Mouse (Mus musculus) limb, embryonic 14.5 days (tissue): ENCODE results near the gene Zfp839. TPM values are rescaled to one million over a fixed set of nuclear protein-coding genes. Genes with fewer than 3 reads are reported as not detected.

ENCODE experiments used
- ATAC-seq: fragments of 200-750 bp; cut with Nextera tagmentation; 2 replicates; pipeline ENCODE4 v1.8.0; 2017; ENCODE audit warnings: low read depth, moderate number of reproducible peaks, moderate TSS enrichment; ENCODE audit not compliant: low FRiP score
- DNase-seq: peaks from one replicate; pipeline ENCODE4 v3.0.0-alpha.2; 2015; ENCODE audit warnings: low spot score
- H3K27ac ChIP-seq: fragments of 300-500 bp; sonication (generic); replicated peaks from 2 replicates; pipeline ENCODE4 v1.5.1; 2014; ENCODE audit warnings: low read depth, mild to moderate bottlenecking, low read length, moderate library complexity, mixed read lengths
- H3K27me3 ChIP-seq: fragments of 300-500 bp; sonication (generic); 2 replicates; pipeline ENCODE4 v1.6.1; 2014; ENCODE audit warnings: low read length, mixed read lengths; ENCODE audit not compliant: control insufficient read depth, insufficient read depth
- H3K36me3 ChIP-seq: fragments of 300-500 bp; sonication (generic); 2 replicates; pipeline ENCODE4 v1.6.1; 2014; ENCODE audit warnings: mild to moderate bottlenecking, low read length, moderate library complexity, mixed read lengths; ENCODE audit not compliant: control insufficient read depth, insufficient read depth
- H3K4me1 ChIP-seq: fragments of 300-500 bp; sonication (generic); 2 replicates; pipeline ENCODE4 v1.6.1; 2014; ENCODE audit warnings: antibody characterized with exemption, low read length, mixed read lengths; ENCODE audit not compliant: control insufficient read depth, insufficient read depth
- H3K4me2 ChIP-seq: fragments of 300-500 bp; sonication (generic); replicated peaks from 2 replicates; pipeline ENCODE4 v1.6.1; 2014; ENCODE audit warnings: low read depth, mild to moderate bottlenecking, low read length, moderate library complexity; ENCODE audit not compliant: severe bottlenecking
- H3K4me3 ChIP-seq: fragments of 300-500 bp; sonication (generic); replicated peaks from 2 replicates; pipeline ENCODE4 v1.5.1; 2014; ENCODE audit warnings: low read length
- H3K9ac ChIP-seq: fragments of 300-500 bp; sonication (generic); 2 replicates; pipeline ENCODE4 v1.6.1; 2014; ENCODE audit warnings: mild to moderate bottlenecking, low read depth, low read length, moderate library complexity; ENCODE audit not compliant: severe bottlenecking
- H3K9me3 ChIP-seq: fragments of 300-500 bp; sonication (generic); 2 replicates; pipeline ENCODE4 v1.6.1; 2016; ENCODE audit warnings: low read length; ENCODE audit not compliant: control insufficient read depth
- POLR2A ChIP-seq: fragments of 200-500 bp; IDR thresholded peaks from 2 replicates; pipeline ENCODE4 v1.8.0; 2012; ENCODE audit warnings: inconsistent platforms, mild to moderate bottlenecking, moderate library complexity, borderline replicate concordance; ENCODE audit not compliant: insufficient read depth, insufficient read length; ENCODE audit errors: extremely low read depth
- WGBS: fragments of 180-500 bp; shearing (Covaris S2); extraction: QIAGEN DNeasy Blood & Tissue Kit; methylation state at CpG from one replicate; pipeline ENCODE4 v1.1.7; 2014; 5-methylcytosine and 5-hydroxymethylcytosine counted together
- polyA plus RNA-seq, 2 experiments: library from polyadenylated mRNA; depleted of rRNA in 1 of 2; stranded (reverse) in 1 of 2; unstranded in 1 of 2; fragments of >200 nt; fragmentation: Nextera tagmentation in 1 of 2; extraction: Ambion mirVana in 1 of 2; gene quantifications; 2 replicates each; pipeline versions ENCODE4 v1.2.1 to v1.2.3; 2012 to 2014

Zfp839 gene
- polyA plus RNA-seq, 2 experiments: 3.9 to 10.0 TPM

- WGBS: 89% methylated on average over 1 of the region's 1 CpGs
- peaks cover 11% of the 10 kb centered on the region for H3K4me1 ChIP-seq
- 0 out of 2 replicates have a peak, but pooled peaks cover 4% of the 10 kb centered on the region for H3K36me3 ChIP-seq
- no peak overlapping the region for H3K9ac ChIP-seq
- H3K27ac ChIP-seq: no peak overlapping the region
- no peak for TF ChIP-seq POLR2A
- DNase-seq (no peak), ATAC-seq (no peak)
- no peak overlapping the region for H3K4me2 ChIP-seq
- no peaks in the 10 kb centered on the region for H3K27me3 ChIP-seq
- no peaks in the 10 kb centered on the region for H3K9me3 ChIP-seq
- H3K4me3 ChIP-seq: no peak overlapping the region
Measured at GRCm38 (mm10) chr12:110891887-110892286, 41.8 kb downstream of the Zfp839 start.

GRCm38 (mm10) chr12:110902106-110902505, 52.1 kb downstream of the Zfp839 start:
- DNase-seq (no peak), ATAC-seq (no peak)
- H3K4me1 ChIP-seq: no peaks in the 10 kb centered on the region
- no peak overlapping the region for H3K4me2 ChIP-seq
- no peak overlapping the region for H3K27ac ChIP-seq
- H3K9ac ChIP-seq: no peak overlapping the region
- H3K9me3 ChIP-seq: no peaks in the 10 kb centered on the region
- no peak for TF ChIP-seq POLR2A
- peaks cover 2% of the 10 kb centered on the region; the same call in 1 of the 2 replicates for H3K36me3 ChIP-seq
- no peak overlapping the region for H3K4me3 ChIP-seq
- WGBS: 83% methylated on average over 4 of the region's 4 CpGs
- H3K27me3 ChIP-seq: no peaks in the 10 kb centered on the region

GRCm38 (mm10) chr12:110903536-110903935, 53.5 kb downstream of the Zfp839 start:
- Histone ChIP-seq H3K27ac (no peak overlapping the region), H3K27me3 (no peaks in the 10 kb centered on the region), H3K9ac (no peak overlapping the region), H3K4me2 (no peak overlapping the region), H3K9me3 (no peaks in the 10 kb centered on the region), H3K4me1 (no peaks in the 10 kb centered on the region), H3K4me3 (no peak overlapping the region), H3K36me3 (no peaks in the 10 kb centered on the region; the same call in 1 of the 2 replicates)
- 94% methylated on average over 2 of the region's 2 CpGs for whole genome bisulfite sequencing
- DNase-seq (no peak), ATAC-seq (no peak)
- no peak for TF ChIP-seq POLR2A

GRCm38 (mm10) chr12:110907845-110908244, 57.8 kb downstream of the Zfp839 start:
- 84% methylated on average over 3 of the region's 3 CpGs for WGBS
- H3K4me3 ChIP-seq: no peak overlapping the region
- no peak overlapping the region for H3K9ac ChIP-seq
- no peak overlapping the region for H3K4me2 ChIP-seq
- no peaks in the 10 kb centered on the region for H3K36me3 ChIP-seq
- TF ChIP-seq POLR2A: no peak
- H3K27ac ChIP-seq: no peak overlapping the region
- no peaks in the 10 kb centered on the region for H3K27me3 ChIP-seq
- ATAC-seq (no peak), DNase-seq (no peak)
- no peaks in the 10 kb centered on the region for H3K9me3 ChIP-seq
- H3K4me1 ChIP-seq: no peaks in the 10 kb centered on the region

GRCm38 (mm10) chr12:110909962-110910361, 59.9 kb downstream of the Zfp839 start:
- H3K36me3 ChIP-seq: peaks cover 4% of the 10 kb centered on the region; the same call in 1 of the 2 replicates
- no peaks in the 10 kb centered on the region for H3K27me3 ChIP-seq
- WGBS: 87% methylated on average over 2 of the region's 2 CpGs
- ATAC-seq (no peak), DNase-seq (no peak)
- H3K9me3 ChIP-seq: no peaks in the 10 kb centered on the region
- H3K4me2 ChIP-seq: no peak overlapping the region
- no peak overlapping the region for H3K4me3 ChIP-seq
- no peak overlapping the region for H3K27ac ChIP-seq
- no peak overlapping the region for H3K9ac ChIP-seq
- no peaks in the 10 kb centered on the region for H3K4me1 ChIP-seq
- no peak for TF ChIP-seq POLR2A

- Histone ChIP-seq H3K4me2 (no peak overlapping the region), H3K9me3 (no peaks in the 10 kb centered on the region), H3K27ac (no peak overlapping the region), H3K9ac (no peak overlapping the region), H3K27me3 (no peaks in the 10 kb centered on the region), H3K4me1 (no peaks in the 10 kb centered on the region), H3K4me3 (no peak overlapping the region), H3K36me3 (peaks cover 25% of the 10 kb centered on the region)
- ATAC-seq (no peak), DNase-seq (no peak)
- 88% methylated on average over 9 of the region's 9 CpGs for WGBS
- TF ChIP-seq POLR2A: no peak
Measured at GRCm38 (mm10) chr12:110915761-110916160, 65.7 kb downstream of the Zfp839 start.

Other genes starting within 250 kb of the Zfp839 start
- gene Dync1h1, start 248.8 kb upstream of the Zfp839 start, polyA plus RNA-seq (2012; rRNA removed): 182 and 183 TPM in 2 replicates
- 69.2 and 71.9 TPM in 2 replicates for gene Dync1h1, start 248.8 kb upstream of the Zfp839 start, polyA plus RNA-seq (2014; fragmentation: Nextera tagmentation; extraction: Ambion mirVana)
- gene 1700001K19Rik, start 167.6 kb upstream of the Zfp839 start, polyA plus RNA-seq (2012; rRNA removed): not detected in 2 replicates
- gene 1700001K19Rik, start 167.6 kb upstream of the Zfp839 start, polyA plus RNA-seq (2014; fragmentation: Nextera tagmentation; extraction: Ambion mirVana): 0.19 and 0.50 TPM in 2 replicates
- 164 and 169 TPM in 2 replicates for gene Hsp90aa1, start 147.5 kb upstream of the Zfp839 start, polyA plus RNA-seq (2012; rRNA removed)
- 633 and 664 TPM in 2 replicates for gene Hsp90aa1, start 147.5 kb upstream of the Zfp839 start, polyA plus RNA-seq (2014; fragmentation: Nextera tagmentation; extraction: Ambion mirVana)
- 27.9 and 30.9 TPM in 2 replicates for gene Wdr20, start 112.3 kb upstream of the Zfp839 start, polyA plus RNA-seq (2012; rRNA removed)
- 20.4 and 25.9 TPM in 2 replicates for gene Wdr20, start 112.3 kb upstream of the Zfp839 start, polyA plus RNA-seq (2014; fragmentation: Nextera tagmentation; extraction: Ambion mirVana)
- 5.4 and 5.6 TPM in 2 replicates for gene Mok, start 9.3 kb upstream of the Zfp839 start, polyA plus RNA-seq (2012; rRNA removed)
- gene Mok, start 9.3 kb upstream of the Zfp839 start, polyA plus RNA-seq (2014; fragmentation: Nextera tagmentation; extraction: Ambion mirVana): 4.5 and 5.8 TPM in 2 replicates
- 74.0 and 74.8 TPM in 2 replicates for gene Cinp, start 38.9 kb downstream of the Zfp839 start, polyA plus RNA-seq (2012; rRNA removed)
- gene Cinp, start 38.9 kb downstream of the Zfp839 start, polyA plus RNA-seq (2014; fragmentation: Nextera tagmentation; extraction: Ambion mirVana): 73.4 and 77.6 TPM in 2 replicates
- 10.1 and 11.4 TPM in 2 replicates for gene Tecpr2, start 39.0 kb downstream of the Zfp839 start, polyA plus RNA-seq (2012; rRNA removed)
- 3.8 and 4.4 TPM in 2 replicates for gene Tecpr2, start 39.0 kb downstream of the Zfp839 start, polyA plus RNA-seq (2014; fragmentation: Nextera tagmentation; extraction: Ambion mirVana)
- gene Ankrd9, start 128.8 kb downstream of the Zfp839 start, polyA plus RNA-seq (2012; rRNA removed): 15.6 and 21.6 TPM in 2 replicates
- 11.7 and 12.5 TPM in 2 replicates for gene Ankrd9, start 128.8 kb downstream of the Zfp839 start, polyA plus RNA-seq (2014; fragmentation: Nextera tagmentation; extraction: Ambion mirVana)
- 29.4 and 30.2 TPM in 2 replicates for gene Rcor1, start 189.1 kb downstream of the Zfp839 start, polyA plus RNA-seq (2012; rRNA removed)
- 17.7 and 20.6 TPM in 2 replicates for gene Rcor1, start 189.1 kb downstream of the Zfp839 start, polyA plus RNA-seq (2014; fragmentation: Nextera tagmentation; extraction: Ambion mirVana)